In genomic region chr4:45549514-45549913, GRCm38 (mm10) we compare ENCODE assay signal across 9 mouse cellular contexts. TPM values are rescaled to one million over a fixed set of nuclear protein-coding genes. Genes with fewer than 3 reads are reported as not detected.
DNase-seq lines count a peak whose midpoint lies in the region; ATAC-seq and TF ChIP-seq lines count a peak whose summit lies in the region.
"Had no signal": no experiment of that assay in that cellular context is flagged by ENCODE, and none has a peak within 500 bp of the region (broad histone marks: within the 10 kb centered on the region; RNA-seq: fewer than 3 reads in every experiment).

No protein-coding gene starts in this region.

- no peak overlapping the region for H3K4me3 ChIP-seq in kidney, embryonic 14.5 days (ENCODE audit: low read length)
- no peak overlapping the region for H3K4me3 ChIP-seq in E14TG2a.4 (replicated peaks; ENCODE audit: low read length)
- H3K4me3 ChIP-seq in liver, embryonic 14.5 days (ENCODE audit: insufficient read depth in 1 of 2, low read depth in 2 of 2, low read length in 2 of 2): no peak overlapping the region
- H3K4me3 ChIP-seq: lung, embryonic 15.5 days had no signal

- no peaks in the 10 kb centered on the region for H3K9me3 ChIP-seq in kidney, embryonic 14.5 days (ENCODE audit: control insufficient read depth, low read length)
- H3K9me3 ChIP-seq in E14TG2a.4 (ENCODE audit: low read length): no peaks in the 10 kb centered on the region
- no peaks in the 10 kb centered on the region for H3K9me3 ChIP-seq in liver, embryonic 14.5 days (ENCODE audit: control insufficient read depth, low read length)
- H3K9me3 ChIP-seq: lung, embryonic 15.5 days had no signal

- no peaks in the 10 kb centered on the region for H3K4me1 ChIP-seq in kidney, embryonic 14.5 days (ENCODE audit: control insufficient read depth, insufficient read depth, low read length)
- peaks cover 9% of the 10 kb centered on the region for H3K4me1 ChIP-seq in E14TG2a.4 (replicated peaks; ENCODE audit: low read depth, low read length)
- no peaks in the 10 kb centered on the region for H3K4me1 ChIP-seq in liver, embryonic 14.5 days (replicated peaks; ENCODE audit: control insufficient read depth in 2 of 2, insufficient read depth in 2 of 2, low read length in 1 of 2)
- H3K4me1 ChIP-seq: lung, embryonic 15.5 days had no signal

- peak; percentile 61 for DNase-seq in kidney, adult 18-20 months
- peak; percentile 70 for DNase-seq in adrenal gland, postnatal 10 days
- no peak for DNase-seq in liver, embryonic 14.5 days (ENCODE audit: low read depth in 3 of 3, low spot score in 3 of 3)
- no peak for DNase-seq in natural killer cell, adult 2 months (ENCODE audit: low spot score in 2 of 2)
- no peak for DNase-seq in right cerebral cortex, postnatal 36 days (ENCODE audit: low spot score in 2 of 2)
- no peak for DNase-seq in cerebellum, postnatal 4 days (ENCODE audit: low spot score in 2 of 2)

- peak; percentile 40 for TF ChIP-seq CTCF in E14TG2a.4 (conservative IDR thresholded peaks at IDR 0.05; ENCODE audit: low read length)
- peak; percentile 77 for TF ChIP-seq CTCF in liver, embryonic 14.5 days (IDR thresholded peaks at IDR 0.05; ENCODE audit: low read depth)

- no peak for TF ChIP-seq EP300 in liver, embryonic 14.5 days (IDR thresholded peaks at IDR 0.05; ENCODE audit: low read depth)

- 44% methylated on average over 5 of the region's 5 CpGs for WGBS in kidney, embryonic 14.5 days
- WGBS in liver, embryonic 14.5 days (ENCODE audit: insufficient replicate concordance): 62% methylated on average over 5 of the region's 5 CpGs

- no peaks in the 10 kb centered on the region for H3K36me3 ChIP-seq in kidney, embryonic 14.5 days (ENCODE audit: control insufficient read depth, insufficient read depth, low read length)
- H3K36me3 ChIP-seq in E14TG2a.4 (ENCODE audit: insufficient read depth, low read length): no peaks in the 10 kb centered on the region
- H3K36me3 ChIP-seq in liver, embryonic 14.5 days (replicated peaks; ENCODE audit: control insufficient read depth, insufficient read depth, low read depth): no peaks in the 10 kb centered on the region
- H3K36me3 ChIP-seq: lung, embryonic 15.5 days had no signal

- no peak overlapping the region for H3K27ac ChIP-seq in kidney, embryonic 14.5 days (ENCODE audit: low read depth, low read length)
- no peak overlapping the region for H3K27ac ChIP-seq in liver, embryonic 14.5 days
- H3K27ac ChIP-seq: lung, embryonic 15.5 days had no signal

- H3K9ac ChIP-seq in kidney, embryonic 14.5 days (ENCODE audit: low read depth, low read length): no peak overlapping the region
- no peak overlapping the region for H3K9ac ChIP-seq in liver, embryonic 14.5 days (replicated peaks)
- H3K9ac ChIP-seq: lung, embryonic 15.5 days had no signal

- H3K4me2 ChIP-seq in kidney, embryonic 14.5 days (replicated peaks; ENCODE audit: low read depth, low read length): no peak overlapping the region
- no peak overlapping the region for H3K4me2 ChIP-seq in liver, embryonic 14.5 days (ENCODE audit: low read depth)
- H3K4me2 ChIP-seq: lung, embryonic 15.5 days had no signal

- H3K27me3 ChIP-seq in kidney, embryonic 14.5 days (ENCODE audit: control insufficient read depth, insufficient read depth, low read length): no peaks in the 10 kb centered on the region
- no peaks in the 10 kb centered on the region for H3K27me3 ChIP-seq in E14TG2a.4 (ENCODE audit: insufficient read depth, low read length)
- no peaks in the 10 kb centered on the region for H3K27me3 ChIP-seq in liver, embryonic 14.5 days (ENCODE audit: control insufficient read depth, insufficient read depth, low read length)
- H3K27me3 ChIP-seq: lung, embryonic 15.5 days had no signal

- ATAC-seq in kidney, embryonic 14.5 days (ENCODE audit: low FRiP score, low TSS enrichment): no peak
- ATAC-seq in liver, embryonic 14.5 days (ENCODE audit: insufficient read depth): no peak

RNA-seq across cellular contexts. Expression of gene Shb, which starts 17.2 kb away (rescaled TPM):
- 6.0 and 6.1 TPM in 2 replicates for polyA plus RNA-seq in kidney, embryonic 14.5 days (2014; fragmentation: Nextera tagmentation; extraction: Ambion mirVana)
- 10 to 100 TPM; 40.4 to 72.5 TPM for total RNA-seq in adrenal gland, postnatal 10 days (2021)
- 6.7 and 8.8 TPM in 2 replicates for polyA plus RNA-seq in liver, embryonic 14.5 days (2012; rRNA removed)
- 5.0 and 6.6 TPM in 2 replicates for polyA plus RNA-seq in liver, embryonic 14.5 days (2014; fragmentation: Nextera tagmentation; extraction: Ambion mirVana)

Comparison
In these comparisons a context has a peak if more than half of its experiments do, and no peak if none do; other contexts are left out.
1. DNase-seq: peak in kidney, adult 18-20 months (single experiment) and adrenal gland, postnatal 10 days (single experiment); none in liver, embryonic 14.5 days (0 of 3), natural killer cell, adult 2 months (0 of 2), right cerebral cortex, postnatal 36 days (0 of 2) and cerebellum, postnatal 4 days (0 of 2).